Mouse (Mus musculus) C2C12 (cell line): ENCODE measurements around the gene Gm45753.

Source experiments
- CEBPB ChIP-seq: IDR thresholded peaks from one replicate; pipeline ENCODE4 v1.6.1; 2011; ENCODE audit warnings: low read depth, mild to moderate bottlenecking, control low read depth, moderate library complexity
- CTCF ChIP-seq: IDR thresholded peaks from one replicate; pipeline ENCODE4 v1.5.1; 2011; ENCODE audit not compliant: control insufficient read depth, insufficient read depth, insufficient read length
- MAX ChIP-seq: IDR thresholded peaks from one replicate; pipeline ENCODE4 v1.6.1; 2011; ENCODE audit warnings: mild to moderate bottlenecking, control low read depth
- MYOG ChIP-seq: IDR thresholded peaks from one replicate; pipeline ENCODE4 v1.6.1; 2011; ENCODE audit not compliant: control insufficient read depth, insufficient read length; ENCODE audit errors: extremely low read depth
- USF1 ChIP-seq: IDR thresholded peaks from one replicate; pipeline ENCODE4 v1.6.1; 2011; ENCODE audit warnings: low read depth, mild to moderate bottlenecking, control low read depth, moderate library complexity

GRCm38 (mm10) chr8:45321365-45321764, 13.1 kb upstream of the Gm45753 start:
- TF ChIP-seq USF1 (no peak), CTCF (no peak), MYOG (no peak), MAX (no peak), CEBPB (no peak)
